Mouse (Mus musculus) G1E (cell line): ENCODE measurements at regions not wholly inside any gene's neighbourhood (a gene's known extent, or its start where the extent isn't known, plus 50 kb on each side); places are given as distances from the start of the nearest gene placed in this dataset.

Experiments used
- CTCF ChIP-seq: IDR thresholded peaks from 2 replicates; pipeline ENCODE4 v1.5.1; 2012; ENCODE audit warnings: low read depth, low read length, inconsistent platforms, mixed read lengths
- GATA1 ChIP-seq: IDR thresholded peaks from 2 replicates; pipeline ENCODE4 v1.6.1; 2012; ENCODE audit warnings: borderline replicate concordance, low read length, inconsistent platforms, mixed read lengths
- POLR2AphosphoS5 ChIP-seq: IDR thresholded peaks from 2 replicates; pipeline ENCODE4 v1.6.1; 2012; ENCODE audit warnings: low read depth, low read length, inconsistent platforms; ENCODE audit not compliant: insufficient replicate concordance
- TAL1 ChIP-seq: conservative IDR thresholded peaks from 2 replicates; pipeline ENCODE4 v1.6.1; 2012; ENCODE audit warnings: low read depth, low read length, inconsistent platforms, mixed read lengths

- no peak for TF ChIP-seq CTCF
- TF ChIP-seq POLR2AphosphoS5, result no peak
- no peak for TF ChIP-seq GATA1
- no peak for TF ChIP-seq TAL1
Measured at GRCm38 (mm10) chr2:147899236-147899635, 147.5 kb downstream of the Foxa2 start.
